Mouse (Mus musculus) liver, embryonic 12.5 days (tissue): ENCODE results near the gene Trio. TPM values are rescaled to one million over a fixed set of nuclear protein-coding genes. Genes with fewer than 3 reads are reported as not detected.

Experiments
- ATAC-seq: fragments of 200-750 bp; cut with Nextera tagmentation; 2 replicates; pipeline ENCODE4 v1.8.0; 2017; ENCODE audit warnings: moderate number of reproducible peaks, mild to moderate bottlenecking, moderate library complexity
- H3K27ac ChIP-seq: fragments of 300-500 bp; sonication (generic); 2 replicates; pipeline ENCODE4 v1.5.1; 2016; ENCODE audit warnings: mild to moderate bottlenecking
- H3K27me3 ChIP-seq: fragments of 300-500 bp; sonication (generic); replicated peaks from 2 replicates; pipeline ENCODE4 v1.6.1; 2016; ENCODE audit warnings: mild to moderate bottlenecking, moderate library complexity
- H3K36me3 ChIP-seq: fragments of 300-500 bp; sonication (generic); 2 replicates; pipeline ENCODE4 v1.6.1; 2016; ENCODE audit warnings: mild to moderate bottlenecking, moderate library complexity
- H3K4me1 ChIP-seq: fragments of 300-500 bp; sonication (generic); 2 replicates; pipeline ENCODE4 v1.6.1; 2016
- H3K4me2 ChIP-seq: fragments of 300-500 bp; sonication (generic); 2 replicates; pipeline ENCODE4 v1.6.1; 2016; ENCODE audit warnings: mild to moderate bottlenecking, moderate library complexity
- H3K4me3 ChIP-seq: fragments of 300-500 bp; sonication (generic); 2 replicates; pipeline ENCODE4 v1.5.1; 2016; ENCODE audit warnings: mild to moderate bottlenecking, moderate library complexity
- H3K9ac ChIP-seq: fragments of 300-500 bp; sonication (generic); 2 replicates; pipeline ENCODE4 v1.6.1; 2016; ENCODE audit warnings: mild to moderate bottlenecking, moderate library complexity
- H3K9me3 ChIP-seq: fragments of 300-500 bp; sonication (generic); replicated peaks from 2 replicates; pipeline ENCODE4 v1.6.1; 2016; ENCODE audit warnings: mild to moderate bottlenecking, moderate library complexity
- WGBS: fragments of 180-500 bp; shearing (Covaris S2); methylation state at CpG from one replicate; pipeline ENCODE4 v1.1.7; 2016; ENCODE audit not compliant: insufficient replicate concordance; 5-methylcytosine and 5-hydroxymethylcytosine counted together
- polyA plus RNA-seq: library from polyadenylated mRNA; unstranded; fragments of >200 nt; fragmentation: Nextera tagmentation; extraction: Ambion mirVana; gene quantifications from 2 replicates; pipeline ENCODE4 v1.2.1, GENCODE M21; 2016

The Trio gene
- polyA plus RNA-seq, 1 experiment from 2014 or later = 5.6 TPM

DNA sequence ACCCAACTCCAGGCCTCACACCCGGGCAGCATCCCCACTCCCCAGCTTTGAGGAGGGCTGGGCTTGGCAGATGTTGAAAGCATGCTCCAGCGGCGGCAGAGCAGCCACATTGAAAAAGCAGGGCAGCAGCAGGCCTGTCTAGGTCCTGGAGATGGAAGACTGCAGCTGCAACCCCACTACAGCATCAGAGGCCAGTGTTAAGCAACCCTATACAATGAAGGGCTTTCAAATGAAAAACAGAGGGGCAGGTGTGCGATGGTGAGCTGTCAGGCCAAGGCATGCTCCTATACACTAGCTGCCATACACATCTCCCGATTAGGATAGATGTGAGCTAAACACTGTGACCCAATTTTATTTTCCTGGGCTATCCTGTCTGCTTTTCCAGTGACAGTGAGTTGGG, 265.8 kb downstream of the Trio start:
- Histone ChIP-seq H3K27me3 (no peaks in the 10 kb centered on the region), H3K4me3 (no peak overlapping the region), H3K4me2 (no peak overlapping the region), H3K36me3 (peaks cover 36% of the 10 kb centered on the region), H3K27ac (no peak overlapping the region), H3K4me1 (no peaks in the 10 kb centered on the region), H3K9ac (no peak overlapping the region), H3K9me3 (no peaks in the 10 kb centered on the region)
- ATAC-seq = no peak
- 80% methylated on average over 5 of the region's 5 CpGs for WGBS

DNA sequence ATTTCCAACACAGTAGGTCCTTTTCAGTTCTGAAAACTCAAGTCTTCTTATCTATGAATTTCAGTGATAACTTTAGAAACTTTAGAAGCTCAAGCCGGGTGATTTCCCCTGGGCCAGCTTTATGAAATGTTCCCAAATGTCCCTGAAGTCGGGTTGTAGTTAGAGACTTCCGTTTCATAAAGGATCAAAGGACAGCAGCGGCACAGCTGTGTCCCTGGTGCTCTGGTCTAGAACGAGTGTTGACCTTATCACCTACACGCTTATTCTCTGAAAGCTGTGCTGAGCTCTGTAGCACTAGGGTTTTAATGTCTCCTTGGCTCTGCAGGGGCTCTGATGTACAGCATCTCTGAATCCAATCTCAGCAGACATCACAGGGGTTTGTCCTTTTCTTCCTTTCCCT, 267.0 kb downstream of the Trio start:
- H3K4me2 ChIP-seq = no peak overlapping the region
- no peaks in the 10 kb centered on the region for H3K4me1 ChIP-seq
- no peak overlapping the region for H3K27ac ChIP-seq
- H3K9me3 ChIP-seq = no peaks in the 10 kb centered on the region
- H3K27me3 ChIP-seq = no peaks in the 10 kb centered on the region
- 74% methylated on average over 6 of the region's 6 CpGs for WGBS
- no peak overlapping the region for H3K4me3 ChIP-seq
- no peak overlapping the region for H3K9ac ChIP-seq
- no peak for ATAC-seq
- peaks cover 34% of the 10 kb centered on the region for H3K36me3 ChIP-seq

DNA sequence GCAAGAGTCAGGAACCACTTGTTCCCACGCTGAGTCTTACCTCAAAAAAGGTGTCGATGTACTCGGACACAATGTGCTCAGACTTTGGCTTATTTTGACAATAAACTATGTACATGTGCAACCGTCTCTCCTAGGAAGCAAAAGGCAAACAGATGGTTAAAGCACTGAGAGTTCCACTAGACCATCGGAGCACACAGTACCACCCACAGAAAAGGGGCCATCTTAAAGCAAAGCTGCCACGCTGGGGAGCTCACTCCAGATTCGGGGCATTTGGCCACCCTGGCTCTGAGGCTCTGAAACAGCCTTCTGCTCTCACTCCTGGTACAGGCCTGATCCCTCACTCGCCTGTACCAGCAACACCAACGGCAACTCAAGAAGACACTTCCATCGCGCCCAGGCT, 269.2 kb downstream of the Trio start:
- H3K27me3 ChIP-seq = no peaks in the 10 kb centered on the region
- H3K9ac ChIP-seq = no peak overlapping the region
- WGBS = 83% methylated on average over 11 of the region's 11 CpGs
- H3K4me1 ChIP-seq = no peaks in the 10 kb centered on the region
- no peaks in the 10 kb centered on the region for H3K9me3 ChIP-seq
- peaks cover 39% of the 10 kb centered on the region for H3K36me3 ChIP-seq
- no peak for ATAC-seq
- no peak overlapping the region for H3K27ac ChIP-seq
- no peak overlapping the region for H3K4me2 ChIP-seq
- H3K4me3 ChIP-seq = no peak overlapping the region

DNA sequence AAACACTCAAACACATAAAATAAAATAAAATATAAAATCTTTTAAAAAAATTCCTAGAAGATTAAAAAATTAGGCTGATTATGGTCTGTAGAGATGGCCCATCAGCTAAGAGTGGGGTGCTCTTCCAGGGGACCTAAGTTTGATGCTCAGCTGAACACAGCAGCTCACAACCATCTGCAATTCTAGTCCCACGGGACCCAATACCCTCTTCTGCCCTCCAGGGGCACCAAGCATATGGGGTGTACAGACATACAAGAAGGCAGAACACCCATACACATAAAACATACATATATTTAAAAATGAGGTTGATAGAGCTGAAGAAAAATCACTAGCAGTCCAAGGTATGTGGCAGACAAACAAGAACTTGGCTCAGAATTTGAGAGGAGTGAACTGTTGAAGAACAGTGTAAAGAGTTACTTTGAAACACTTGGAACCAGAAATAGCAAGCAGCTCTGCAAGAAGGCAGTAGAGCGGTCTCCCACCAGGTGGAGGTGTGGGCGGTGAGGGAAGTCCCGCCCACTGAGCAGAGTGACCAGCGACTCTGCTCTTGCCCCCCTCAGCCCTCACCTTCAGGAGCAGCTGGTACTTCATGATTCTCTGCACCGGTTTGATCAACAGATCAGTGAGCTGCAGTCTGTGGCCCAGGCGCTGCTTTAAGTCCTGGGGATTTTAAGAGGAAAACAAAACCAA, 270.9 kb downstream of the Trio start:
- Histone ChIP-seq H3K9ac (no peak overlapping the region), H3K36me3 (peaks cover 39% of the 10 kb centered on the region), H3K27ac (no peak overlapping the region), H3K27me3 (no peaks in the 10 kb centered on the region), H3K4me2 (no peak overlapping the region), H3K9me3 (no peaks in the 10 kb centered on the region), H3K4me1 (no peaks in the 10 kb centered on the region), H3K4me3 (no peak overlapping the region)
- no peak for ATAC-seq
- 69% methylated on average over 7 of the region's 7 CpGs for WGBS

DNA sequence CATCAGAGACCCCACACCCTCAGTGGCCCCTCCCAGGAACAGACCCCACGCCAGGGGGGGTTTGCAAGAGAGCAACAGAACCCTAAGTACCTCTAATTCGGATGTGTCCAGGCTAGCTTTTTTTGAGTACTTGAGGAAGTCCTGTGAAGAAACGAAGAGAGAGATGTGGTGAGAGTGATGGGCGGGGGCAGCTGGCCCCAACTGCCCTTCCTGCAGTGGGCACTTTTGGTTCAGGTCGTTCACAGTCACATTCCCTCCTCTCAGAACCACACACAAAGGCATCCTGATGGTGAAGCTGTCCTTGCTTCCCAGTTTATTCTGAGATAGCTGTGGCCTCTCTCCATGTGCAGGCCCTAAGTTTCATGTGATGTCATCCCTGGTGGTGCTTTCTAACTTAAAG, 271.7 kb downstream of the Trio start:
- 42% methylated on average over 5 of the region's 5 CpGs for WGBS
- H3K36me3 ChIP-seq = peaks cover 40% of the 10 kb centered on the region
- no peak for ATAC-seq

DNA sequence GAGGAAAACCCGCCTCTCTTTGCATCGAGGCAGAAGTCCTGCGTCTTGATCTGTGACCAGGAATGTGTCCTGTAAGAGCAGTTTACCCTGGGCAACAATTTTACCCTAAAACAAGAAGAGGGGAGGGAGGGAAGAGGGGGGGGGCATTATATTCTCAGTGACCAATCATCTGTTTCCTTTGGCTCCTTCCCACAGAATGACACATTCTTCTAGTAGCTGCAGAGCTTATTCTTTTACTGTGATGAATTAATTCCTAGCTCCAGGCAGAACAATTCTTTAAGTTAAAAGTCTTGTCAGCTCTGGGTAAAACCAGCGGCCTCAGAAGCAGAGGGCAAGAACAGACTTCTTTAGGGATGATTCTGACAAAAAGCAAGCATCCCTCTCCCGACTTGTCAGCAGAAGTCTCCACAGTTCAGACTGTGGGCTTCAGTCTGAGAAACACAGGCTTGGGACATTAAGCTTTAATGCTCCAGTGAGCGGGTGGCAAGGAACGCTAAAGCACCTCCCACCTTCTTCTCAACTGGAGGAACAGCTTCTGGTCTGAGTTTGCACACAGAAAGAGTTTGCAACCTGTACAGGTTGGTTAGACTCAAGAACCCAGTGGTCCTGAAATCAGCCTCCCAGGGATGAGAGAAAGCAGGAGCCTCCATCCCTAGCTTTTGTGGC, 272.8 kb downstream of the Trio start:
- no peak for ATAC-seq
- Histone ChIP-seq H3K27ac (no peak overlapping the region), H3K4me3 (no peak overlapping the region), H3K4me2 (no peak overlapping the region), H3K9me3 (no peaks in the 10 kb centered on the region), H3K9ac (no peak overlapping the region), H3K36me3 (peaks cover 51% of the 10 kb centered on the region), H3K27me3 (no peaks in the 10 kb centered on the region), H3K4me1 (no peaks in the 10 kb centered on the region)
- WGBS = 65% methylated on average over 7 of the region's 7 CpGs

More for the DNA sequence above, 271.7 kb downstream of the Trio start:
- no peak overlapping the region for H3K9ac ChIP-seq
- H3K27me3 ChIP-seq = no peaks in the 10 kb centered on the region
- H3K27ac ChIP-seq = no peak overlapping the region
- no peaks in the 10 kb centered on the region for H3K9me3 ChIP-seq
- no peaks in the 10 kb centered on the region for H3K4me1 ChIP-seq
- no peak overlapping the region for H3K4me3 ChIP-seq
- H3K4me2 ChIP-seq = no peak overlapping the region

DNA sequence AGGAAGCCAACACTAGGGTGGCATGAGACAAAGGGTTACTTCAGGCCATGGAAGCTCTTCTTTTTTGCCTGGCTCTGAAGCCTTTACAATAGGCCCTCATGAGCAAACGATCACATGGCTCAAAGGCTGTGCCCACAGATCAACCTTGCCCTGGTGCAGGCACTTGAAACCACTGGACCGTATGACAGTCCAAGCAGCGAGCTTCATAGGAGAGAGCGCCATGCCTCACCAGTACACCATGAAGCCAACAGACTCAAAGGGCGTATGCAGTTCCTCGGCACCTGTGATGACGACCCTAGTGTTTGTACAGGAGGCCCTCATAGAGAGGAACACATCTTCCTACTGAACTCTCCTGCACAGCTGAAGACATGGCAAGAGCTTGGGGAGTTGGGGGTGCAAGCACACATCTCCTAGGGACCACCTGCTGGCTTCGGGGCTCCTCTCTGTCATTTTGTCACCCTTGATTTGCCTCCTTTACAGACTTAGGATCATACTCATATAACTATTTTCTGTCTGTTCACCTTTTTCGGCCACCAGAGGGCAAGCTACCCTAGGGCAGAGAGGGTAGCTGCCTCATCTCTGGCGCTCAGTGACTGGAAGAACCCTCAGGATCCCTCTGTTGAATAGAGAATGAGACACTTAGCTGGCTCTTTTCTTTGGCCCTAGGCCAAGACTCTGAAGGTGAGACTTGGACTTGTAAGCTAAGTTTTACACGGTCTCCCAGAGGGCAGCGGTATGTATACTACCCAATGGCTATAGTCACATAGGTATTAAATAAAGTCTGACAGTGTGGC, 273.8 kb downstream of the Trio start:
- Histone ChIP-seq H3K4me3 (no peak overlapping the region), H3K9me3 (no peaks in the 10 kb centered on the region), H3K36me3 (peaks cover 54% of the 10 kb centered on the region), H3K4me1 (no peaks in the 10 kb centered on the region), H3K27me3 (no peaks in the 10 kb centered on the region), H3K4me2 (no peak overlapping the region), H3K27ac (no peak overlapping the region), H3K9ac (no peak overlapping the region)
- ATAC-seq = no peak
- 71% methylated on average over 12 of the region's 12 CpGs for WGBS

DNA sequence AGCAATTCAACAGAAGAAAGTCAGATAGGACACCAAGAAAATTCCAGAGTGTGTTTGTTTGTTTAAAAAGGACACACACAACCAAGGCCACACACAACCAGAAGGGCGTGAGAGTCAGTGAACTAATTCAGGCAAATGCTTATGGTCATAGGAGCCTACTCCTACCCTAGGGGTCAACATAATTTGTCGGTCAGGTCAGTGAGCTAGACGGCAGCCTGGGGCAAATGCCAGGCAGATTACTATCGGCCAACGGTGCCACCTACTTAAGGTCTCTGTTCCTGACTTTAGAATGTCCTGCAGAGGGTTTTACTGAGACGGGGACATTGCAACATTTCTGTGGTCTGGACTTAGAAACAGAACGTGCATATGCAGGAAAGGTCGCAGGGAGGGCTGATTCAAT, 276.9 kb downstream of the Trio start:
- Histone ChIP-seq H3K4me1 (no peaks in the 10 kb centered on the region), H3K27ac (no peak overlapping the region), H3K9ac (no peak overlapping the region), H3K9me3 (no peaks in the 10 kb centered on the region), H3K36me3 (peaks cover 58% of the 10 kb centered on the region), H3K4me2 (no peak overlapping the region), H3K27me3 (no peaks in the 10 kb centered on the region), H3K4me3 (no peak overlapping the region)
- no peak for ATAC-seq
- WGBS = 72% methylated on average over 8 of the region's 8 CpGs

DNA sequence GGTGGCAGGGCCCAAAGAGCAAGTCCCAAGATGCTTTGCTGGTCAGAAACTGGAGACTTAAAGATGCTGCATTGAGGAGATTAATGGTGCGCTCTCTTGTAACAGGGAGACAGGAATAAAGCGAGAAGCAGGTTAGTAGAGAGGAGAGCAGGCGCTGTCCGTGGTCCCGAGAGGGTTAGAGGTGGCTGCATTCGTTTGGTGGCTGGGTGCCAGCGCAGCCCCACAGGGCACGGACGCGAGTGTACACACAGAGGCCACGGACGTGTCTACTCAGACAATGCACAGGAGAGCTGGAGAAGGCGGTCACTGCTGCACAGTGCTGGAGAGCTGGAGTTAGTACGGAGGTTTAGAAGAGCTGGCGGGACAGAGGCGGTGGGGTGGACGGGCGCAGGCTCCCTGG, 278.1 kb downstream of the Trio start:
- Histone ChIP-seq H3K9ac (no peak overlapping the region), H3K36me3 (peaks cover 59% of the 10 kb centered on the region), H3K27me3 (no peaks in the 10 kb centered on the region), H3K9me3 (no peaks in the 10 kb centered on the region), H3K4me1 (no peaks in the 10 kb centered on the region), H3K27ac (no peak overlapping the region), H3K4me2 (no peak overlapping the region), H3K4me3 (no peak overlapping the region)
- 86% methylated on average over 18 of the region's 18 CpGs for WGBS
- ATAC-seq = no peak

DNA sequence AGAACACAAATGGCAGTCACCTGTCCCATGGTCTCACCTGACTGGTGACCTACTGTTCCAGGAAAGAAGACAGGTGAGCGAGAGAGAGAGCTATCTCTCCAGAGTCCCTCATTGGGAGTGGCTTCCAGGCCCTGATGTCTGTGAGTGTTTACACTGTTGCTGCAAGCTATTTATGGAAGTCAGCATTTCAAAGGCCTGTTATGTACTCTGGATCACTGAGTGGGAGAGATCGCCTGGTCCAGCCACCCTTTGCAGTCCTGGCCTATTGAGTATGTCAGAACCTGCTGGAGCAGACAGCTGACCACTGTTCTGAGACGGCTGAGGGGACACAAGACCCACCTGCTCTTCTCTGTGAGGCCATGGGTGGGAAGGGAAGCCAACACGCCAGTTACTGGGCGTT, 280.7 kb downstream of the Trio start:
- no peaks in the 10 kb centered on the region for H3K4me1 ChIP-seq
- 75% methylated on average over 5 of the region's 5 CpGs for WGBS
- H3K4me3 ChIP-seq = no peak overlapping the region
- H3K9me3 ChIP-seq = no peaks in the 10 kb centered on the region
- no peak overlapping the region for H3K4me2 ChIP-seq
- H3K9ac ChIP-seq = no peak overlapping the region
- peaks cover 70% of the 10 kb centered on the region for H3K36me3 ChIP-seq
- H3K27ac ChIP-seq = no peak overlapping the region
- no peak for ATAC-seq
- H3K27me3 ChIP-seq = no peaks in the 10 kb centered on the region

DNA sequence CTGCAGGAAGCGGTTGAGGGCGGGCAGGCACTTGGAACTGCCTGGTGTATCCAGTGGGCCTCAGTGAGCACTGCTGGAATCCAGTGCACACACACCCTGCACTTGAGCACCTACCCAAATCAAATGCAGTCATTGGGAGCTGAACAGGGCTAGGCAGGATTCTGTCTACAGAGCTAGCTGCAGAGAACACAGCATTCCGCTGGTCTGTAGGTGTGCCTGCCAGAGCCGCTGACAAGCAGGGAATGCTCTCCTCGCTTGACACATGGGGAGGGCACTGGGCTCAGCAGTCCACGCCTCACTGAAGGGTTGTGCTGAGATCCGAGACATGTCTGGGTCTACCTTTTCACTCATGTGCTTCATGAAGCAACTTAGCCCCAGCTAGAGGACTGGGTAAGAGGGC, 285.6 kb downstream of the Trio start:
- WGBS = 79% methylated on average over 7 of the region's 7 CpGs
- peaks cover 54% of the 10 kb centered on the region for H3K36me3 ChIP-seq

DNA sequence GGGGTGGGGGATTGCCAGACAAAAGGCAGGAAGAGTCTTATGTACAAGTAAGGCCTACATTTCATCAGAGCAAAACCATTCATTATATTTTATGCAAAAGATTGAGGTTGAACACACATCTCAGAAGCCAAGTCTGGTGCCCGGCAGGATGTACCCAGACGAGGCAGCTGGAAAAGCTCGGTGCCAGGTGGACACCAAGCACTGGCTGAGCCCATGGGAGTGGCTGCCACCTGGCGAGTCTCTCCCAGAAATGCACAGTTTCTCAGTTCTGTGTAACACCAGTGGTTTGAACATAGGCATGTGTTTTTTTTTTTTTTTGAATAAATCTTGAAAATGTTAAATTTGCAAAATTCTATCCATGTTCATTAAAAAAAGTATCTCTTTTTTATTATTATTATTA, 293.8 kb downstream of the Trio start:
- H3K36me3 ChIP-seq = peaks cover 45% of the 10 kb centered on the region
- no peaks in the 10 kb centered on the region for H3K27me3 ChIP-seq
- H3K9ac ChIP-seq = no peak overlapping the region
- H3K4me3 ChIP-seq = no peak overlapping the region
- H3K27ac ChIP-seq = no peak overlapping the region
- no peaks in the 10 kb centered on the region for H3K9me3 ChIP-seq
- 68% methylated on average over 4 of the region's 4 CpGs for WGBS
- H3K4me2 ChIP-seq = no peak overlapping the region
- no peak for ATAC-seq
- no peaks in the 10 kb centered on the region for H3K4me1 ChIP-seq

More for the DNA sequence above, 285.6 kb downstream of the Trio start:
- ATAC-seq = no peak
- H3K4me2 ChIP-seq = no peak overlapping the region
- no peaks in the 10 kb centered on the region for H3K9me3 ChIP-seq
- no peaks in the 10 kb centered on the region for H3K4me1 ChIP-seq
- no peak overlapping the region for H3K27ac ChIP-seq
- no peak overlapping the region for H3K4me3 ChIP-seq
- no peaks in the 10 kb centered on the region for H3K27me3 ChIP-seq
- no peak overlapping the region for H3K9ac ChIP-seq
